Mouse (Mus musculus) layer of hippocampus, postnatal 10 days (tissue): ENCODE measurements around the gene Tmem159. TPM values are rescaled to one million over a fixed set of nuclear protein-coding genes. Genes with fewer than 3 reads are reported as not detected.

Experiments used
- DNase-seq, 2 experiments: peaks; one replicate each; pipeline ENCODE4 v3.0.0; 2021; ENCODE audit warnings: low spot score in 2 of 2
- long read RNA-seq: library from polyadenylated mRNA; stranded (forward); transcript quantifications from one replicate; pipeline ENCODE4 v2.0.0, GENCODE M21; 2023
- total RNA-seq, 2 experiments: library from RNA; stranded (reverse); gene quantifications; 2 replicates each; pipeline ENCODE4 v1.2.3; 2021

Gene Tmem159
- total RNA-seq: 10 to 100 TPM; 16.8 to 17.4 TPM
- long read RNA-seq, transcript Tmem159-201 (5 exons, 1,484 nt): major isoform, 22 of 26 reads
- long read RNA-seq, partial matches to known transcripts: 1 of 26 reads
- long read RNA-seq, other reads (novel, unspliced or antisense): 3 of 26 reads

GRCm38 (mm10) chr7:120102164-120102972 lies at the start of gene Tmem159:
TSS of gene Tmem159 (plus strand) at chr7:120102353.
- peak; percentile 54 to 63 for DNase-seq

DNA sequence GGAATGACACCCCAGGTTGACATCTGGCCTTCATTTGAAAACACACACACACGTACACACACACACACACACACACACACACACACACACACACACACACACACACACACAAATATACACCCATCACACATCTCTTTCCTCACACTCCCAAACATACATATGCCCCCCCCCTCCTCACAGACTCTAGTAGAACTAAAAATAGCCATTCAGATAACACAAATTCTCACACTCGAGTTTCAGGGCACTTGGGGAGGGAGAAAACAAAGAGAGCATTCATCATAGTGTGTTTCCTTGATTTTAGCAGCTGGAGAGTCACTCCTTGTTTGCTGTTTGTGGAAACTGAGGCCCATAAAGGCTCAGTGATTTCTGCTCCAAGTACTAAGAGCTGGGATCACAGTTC lies 48.1 kb upstream of the Tmem159 start:
- DNase-seq: no peak

DNA sequence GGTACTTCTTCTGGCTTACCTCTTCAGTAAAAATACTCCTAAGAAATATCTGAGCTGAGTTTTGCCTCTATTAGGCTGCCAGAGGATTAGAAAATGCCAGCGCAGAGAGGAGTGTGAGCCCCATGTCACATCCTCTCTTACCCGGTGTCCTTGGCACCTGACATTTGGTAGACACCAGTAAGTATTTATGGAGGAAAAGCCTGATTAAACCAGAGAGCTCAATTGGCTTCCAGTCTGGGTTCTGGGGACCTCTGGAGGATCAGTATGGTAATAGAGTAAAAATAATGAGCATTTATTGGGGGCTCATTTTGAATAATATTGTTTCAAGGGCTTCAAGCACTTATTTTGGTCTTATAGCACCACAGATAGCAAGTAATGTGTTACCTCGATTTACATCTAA lies 46.7 kb upstream of the Tmem159 start:
- DNase-seq: no peak

DNA sequence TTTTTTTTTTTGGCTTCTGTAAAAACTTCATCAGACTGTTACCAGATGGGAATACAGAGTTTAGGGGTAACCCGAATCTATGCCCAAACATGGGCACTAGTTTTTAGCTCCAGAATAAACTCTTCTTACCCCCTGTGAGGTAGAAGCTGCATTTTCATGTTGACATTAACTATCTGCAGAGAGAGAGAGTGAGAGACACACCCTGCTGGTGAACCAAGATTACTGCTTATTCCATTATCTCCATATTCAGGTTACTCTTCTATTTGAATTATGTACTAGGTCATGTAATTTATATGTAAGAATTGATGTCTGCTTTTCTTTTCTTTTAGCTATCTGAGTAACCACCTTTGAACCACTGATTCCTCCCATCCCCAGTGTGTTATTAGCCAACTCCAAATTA lies 38.1 kb upstream of the Tmem159 start:
- no peak for DNase-seq

GRCm38 (mm10) chr7:120068114-120068513 lies 34.0 kb upstream of the Tmem159 start:
- no peak for DNase-seq

GRCm38 (mm10) chr7:120069164-120069563 lies 33.0 kb upstream of the Tmem159 start:
- DNase-seq: no peak

DNA sequence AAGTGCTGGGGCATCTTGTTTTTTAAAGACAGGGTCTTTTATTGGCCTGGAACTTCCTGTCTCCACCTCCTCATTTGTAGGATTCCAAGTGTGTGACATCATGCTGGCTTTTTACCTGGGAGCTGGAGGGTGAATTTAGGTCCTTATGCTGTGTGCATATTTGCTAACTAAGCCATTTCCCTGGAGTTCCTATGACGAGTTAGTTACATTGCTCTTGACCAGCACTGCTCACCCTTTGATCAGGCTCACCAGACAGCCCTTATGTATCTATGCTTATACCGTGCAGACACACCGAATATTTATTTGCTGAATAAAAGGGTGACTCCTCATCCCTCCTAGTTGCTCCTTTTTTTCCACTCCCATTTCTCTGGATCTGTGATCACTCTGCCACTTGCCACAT lies 22.0 kb upstream of the Tmem159 start:
- DNase-seq: no peak

GRCm38 (mm10) chr7:120093033-120093432 lies 9.1 kb upstream of the Tmem159 start:
- no peak for DNase-seq

DNA sequence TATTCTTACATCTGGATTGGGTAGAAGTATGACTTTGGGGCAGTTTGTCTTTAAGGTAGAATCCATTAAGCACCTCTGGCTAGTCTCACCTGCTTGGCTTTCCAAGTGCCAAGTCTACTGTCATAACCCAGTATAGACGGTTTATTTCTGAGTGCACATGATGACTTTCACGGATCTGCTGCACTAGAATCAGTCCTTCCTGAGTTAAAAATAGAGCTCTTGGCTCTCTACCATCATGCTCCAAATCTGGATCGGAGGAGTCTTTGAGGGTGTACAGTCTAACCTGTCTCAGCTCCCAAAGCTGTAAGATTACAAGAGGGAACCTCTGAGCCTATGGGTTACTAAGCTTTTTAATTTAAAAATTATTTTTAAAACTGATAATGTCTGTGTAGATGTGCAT lies 7.9 kb upstream of the Tmem159 start:
- no peak for DNase-seq

DNA sequence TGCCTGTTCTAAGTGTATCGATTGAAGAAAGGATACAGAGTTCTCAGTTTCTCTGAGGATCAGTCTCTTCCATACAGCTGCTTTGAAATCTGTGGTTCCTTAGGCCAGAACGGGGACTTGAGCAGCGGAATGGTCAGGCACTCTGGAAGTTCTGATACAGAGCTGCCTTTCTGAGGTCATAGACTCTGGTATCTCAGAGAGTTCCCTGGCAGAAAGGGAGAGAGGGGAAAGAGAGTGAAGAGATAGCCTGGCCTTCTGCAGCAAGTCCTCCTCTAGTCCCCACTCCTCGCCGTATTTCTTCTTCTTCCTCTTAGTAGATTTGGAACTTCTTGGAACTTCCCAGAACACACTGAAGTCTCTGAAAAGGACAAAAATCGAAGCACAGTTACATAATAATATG lies 7.0 kb upstream of the Tmem159 start, which contains the start of gene Dnah3:
TSS of gene Dnah3 (minus strand) at position 101 of the 400 bp plus-strand sequence.
- DNase-seq: no peak

DNA sequence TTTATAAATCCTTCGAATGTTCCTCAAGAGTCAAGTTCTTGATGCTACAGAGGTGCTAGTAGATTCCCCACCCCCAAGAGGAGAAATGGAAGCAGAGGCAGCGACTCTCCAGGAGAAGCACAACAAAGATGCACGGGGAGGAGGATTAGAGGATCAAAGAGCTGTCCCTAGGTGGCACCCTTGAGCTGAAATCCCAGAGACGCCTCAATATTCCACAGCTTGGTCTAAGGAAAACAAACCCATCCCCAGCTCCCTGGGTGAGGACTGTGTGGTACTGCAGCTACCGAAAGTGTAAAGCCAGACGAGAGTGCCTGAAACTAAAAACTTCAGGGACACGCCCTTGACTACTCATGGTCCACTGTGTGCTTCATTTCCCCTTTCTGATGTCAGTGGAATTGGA lies 4.3 kb upstream of the Tmem159 start:
- peak; percentile 68 to 78 for DNase-seq

GRCm38 (mm10) chr7:120098403-120098802 lies 3.8 kb upstream of the Tmem159 start:
- DNase-seq: peak; percentile 75 to 82

DNA sequence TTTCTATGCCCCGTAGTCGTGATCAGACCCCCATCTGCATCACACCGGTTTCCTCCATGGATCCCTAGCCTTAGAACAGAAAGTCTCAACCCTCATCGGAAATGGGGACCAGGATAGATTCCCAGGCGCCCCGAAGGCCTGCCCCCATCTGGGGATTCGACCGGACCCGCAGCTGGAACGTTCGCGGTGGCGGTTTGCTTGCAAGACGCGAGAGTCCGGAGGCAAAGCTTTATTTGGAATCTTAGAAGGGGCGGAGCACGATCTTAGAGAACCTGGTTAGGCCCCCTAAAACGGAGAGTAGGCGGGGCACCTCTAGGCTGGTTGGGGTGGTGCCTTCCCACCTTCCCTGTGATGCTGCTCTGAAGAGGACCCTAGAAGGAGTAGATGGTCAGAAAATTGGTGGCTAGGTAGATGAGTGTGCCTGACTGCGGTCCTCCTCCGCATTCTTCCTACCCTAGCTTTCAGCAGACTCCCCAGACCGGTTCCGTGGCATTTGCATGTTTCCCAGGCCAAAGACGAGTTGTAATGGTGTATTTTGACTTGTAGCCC lies 940 bp downstream of the Tmem159 start:
- no peak for DNase-seq

DNA sequence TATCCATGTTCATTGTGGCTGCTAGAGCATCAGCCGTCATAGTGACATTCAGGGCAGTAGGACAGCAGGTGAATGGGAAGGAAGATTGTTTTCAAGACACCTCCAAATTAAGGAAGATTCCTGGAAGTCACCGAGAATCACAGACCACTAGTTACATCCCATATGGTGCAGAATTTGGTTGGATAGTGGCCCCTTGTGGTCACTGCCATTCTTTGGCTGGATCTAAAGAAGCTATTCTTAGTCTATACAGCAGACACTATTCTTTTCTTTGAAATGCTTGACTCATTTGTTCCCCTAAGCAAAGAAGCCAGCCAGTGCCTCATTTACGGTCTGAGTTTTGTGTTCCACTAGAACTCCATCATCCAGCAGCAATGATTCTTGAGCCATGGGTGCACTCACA lies 2.8 kb downstream of the Tmem159 start:
- no peak for DNase-seq

GRCm38 (mm10) chr7:120106356-120106755 lies 4.2 kb downstream of the Tmem159 start:
- DNase-seq: no peak

DNA sequence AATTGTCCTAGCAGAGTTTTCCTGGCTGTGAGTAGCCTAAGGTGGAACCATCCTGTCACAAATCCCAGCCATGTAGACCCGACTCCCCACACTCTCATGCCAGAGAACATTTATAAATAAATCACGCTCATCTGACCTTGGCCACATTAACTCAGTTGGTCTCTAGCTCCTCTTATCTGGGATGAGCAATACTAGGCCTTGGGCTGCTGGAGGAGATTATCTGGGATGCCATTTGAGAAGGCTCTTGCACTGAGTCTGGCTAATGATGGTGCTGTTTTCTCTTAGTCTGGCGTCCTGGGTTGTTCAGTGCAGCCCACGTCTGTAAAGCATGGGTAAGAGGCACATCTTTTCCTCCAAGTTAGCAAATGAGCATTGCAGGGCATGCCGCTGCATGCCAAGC lies 7.5 kb downstream of the Tmem159 start:
- DNase-seq: no peak

DNA sequence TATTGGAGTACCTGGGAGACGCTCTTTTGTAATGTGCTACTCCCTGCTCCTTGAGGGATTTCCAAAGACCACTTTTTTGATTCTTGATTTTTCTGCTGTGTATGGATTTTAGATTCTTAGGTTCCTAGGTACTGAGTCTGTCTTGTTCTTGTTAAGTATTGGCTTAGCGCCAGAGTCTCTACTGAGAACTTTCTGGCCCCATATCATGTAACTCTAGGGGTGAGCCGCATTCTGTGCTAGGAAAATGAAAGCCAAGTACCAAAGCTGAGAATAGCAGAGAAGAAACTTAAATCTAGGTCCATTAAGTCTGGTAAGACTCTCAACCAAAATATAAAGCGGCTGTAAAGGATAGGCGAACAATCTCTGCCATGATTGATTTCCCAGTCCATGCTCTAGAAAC lies 14.8 kb downstream of the Tmem159 start:
- no peak for DNase-seq

- DNase-seq: no peak
Observed at GRCm38 (mm10) chr7:120117529-120117928, 15.4 kb downstream of the Tmem159 start.

DNA sequence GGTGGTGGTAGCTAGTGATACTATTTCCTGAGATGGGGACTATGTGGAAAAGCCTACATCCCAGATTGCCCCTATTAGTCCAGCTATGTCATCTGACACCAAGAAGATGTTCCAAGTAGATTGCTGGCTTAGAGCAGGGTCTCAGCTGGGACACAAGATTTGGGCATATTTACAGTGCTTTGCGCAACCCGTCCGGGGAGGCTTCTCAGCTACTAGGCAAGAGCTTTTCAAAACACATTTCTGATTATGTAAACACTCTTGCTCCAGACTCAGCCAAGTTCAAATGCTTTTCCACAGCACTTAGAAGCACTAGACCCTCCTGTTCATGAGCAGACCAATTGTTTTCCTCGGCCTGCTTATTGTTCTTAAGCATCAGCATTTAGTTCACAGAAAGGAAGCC lies 21.6 kb downstream of the Tmem159 start:
- DNase-seq: no peak

GRCm38 (mm10) chr7:120124844-120125243 lies 22.7 kb downstream of the Tmem159 start:
- DNase-seq: peak; percentile 87 to 88

DNA sequence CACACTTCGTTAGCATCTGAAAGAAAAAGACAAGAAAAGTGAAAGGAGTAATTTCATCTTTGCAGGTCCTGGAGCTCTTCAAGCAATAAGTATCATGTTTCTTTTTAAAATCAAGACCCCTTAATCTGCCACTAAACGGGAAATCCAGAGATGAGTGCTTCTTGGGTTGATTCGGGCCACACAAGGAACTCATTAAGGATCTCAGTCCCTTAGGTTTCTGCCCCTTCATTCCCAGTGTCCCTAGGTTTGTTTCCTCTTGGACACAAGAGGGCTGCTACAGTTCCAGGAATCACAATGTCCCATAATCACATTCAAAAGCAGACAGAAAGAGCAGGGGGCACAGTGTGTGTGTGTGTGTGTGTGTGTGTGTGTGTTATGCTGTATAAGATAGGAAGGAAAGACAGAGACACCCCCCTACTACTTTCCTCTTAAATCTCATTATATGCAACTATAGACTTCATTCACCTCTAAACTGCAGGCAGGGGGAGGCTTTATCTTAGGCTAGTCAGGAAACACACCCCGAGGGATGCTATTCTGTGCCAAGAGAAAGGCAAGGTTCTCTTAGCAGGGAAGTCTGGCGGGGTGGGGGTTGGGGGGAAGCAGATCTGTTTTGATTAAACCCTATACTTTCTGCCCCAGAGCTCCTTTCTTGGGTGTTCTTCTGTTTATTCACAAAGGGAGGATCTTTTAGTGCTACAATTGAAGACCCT lies 25.0 kb downstream of the Tmem159 start:
- DNase-seq: no peak

- DNase-seq: no peak
Observed at GRCm38 (mm10) chr7:120127686-120128059, 25.5 kb downstream of the Tmem159 start.
